26 mouse cellular contexts compared by ENCODE assay signal in the genomic region with DNA sequence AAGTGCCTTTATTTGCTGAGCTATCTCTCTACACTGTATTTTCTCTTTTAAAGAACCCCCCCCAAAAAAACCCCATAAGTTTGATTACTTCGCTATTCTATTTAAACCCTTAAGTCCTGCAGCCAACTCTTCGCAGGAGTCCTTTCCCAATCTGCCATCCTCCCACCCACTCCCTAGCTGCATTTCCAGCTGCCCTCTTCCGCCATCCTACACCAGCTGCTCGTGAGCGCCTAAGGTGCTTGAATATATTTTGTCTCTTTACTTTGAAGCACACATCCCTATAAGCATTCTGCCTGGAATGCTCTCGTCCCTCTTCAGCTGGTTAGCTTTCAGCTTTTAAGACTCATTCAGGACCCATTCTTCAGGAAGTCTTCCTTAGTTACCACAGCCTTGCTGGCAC. TPM values are rescaled to one million over a fixed set of nuclear protein-coding genes. Genes with fewer than 3 reads are reported as not detected.
DNase-seq lines count a peak whose midpoint lies in the region.
"Had no signal": no experiment of that assay in that cellular context is flagged by ENCODE, and none has a peak within 500 bp of the region (broad histone marks: within the 10 kb centered on the region; RNA-seq: fewer than 3 reads in every experiment).

No protein-coding gene starts in this region.

- DNase-seq in layer of hippocampus, adult 11-12 months (ENCODE audit: low spot score), result peak; percentile 30
- no peak for DNase-seq in layer of hippocampus, postnatal 10 days (ENCODE audit: low spot score in 2 of 2)
- peak; percentile 66 for DNase-seq in right cerebral cortex, adult 18-20 months
- no peak for DNase-seq in right cerebral cortex, postnatal 4 days
- DNase-seq in right cerebral cortex, postnatal 14 days, result peak; percentile 25
- no peak for DNase-seq in heart, postnatal 14 days
- DNase-seq in urinary bladder, postnatal 10 days (ENCODE audit: low spot score), result no peak
- DNase-seq: adrenal gland, postnatal 14 days; cerebellum, adult 11-12 months; cerebellum, adult 9-11 months; embryo, embryonic 11 days; gastrocnemius, postnatal 10 days; heart, postnatal 10 days; kidney, adult 18-20 months; kidney, postnatal 25 days; liver, postnatal 0 days; lung, postnatal 4 days; spleen, adult 18-20 months; thymus, adult 2 months; thymus, postnatal 36 days had no signal

- intact Hi-C loops in heart, postnatal 14 days (cut with DNase I), result no loop called here

RNA-seq across cellular contexts. Expression of a gene that starts 27.2 kb away (rescaled TPM):
- 100 to 1,000 TPM; 154 to 161 TPM for total RNA-seq in layer of hippocampus, postnatal 10 days (2021)
- 100 to 1,000 TPM; 149 to 155 TPM for total RNA-seq in heart, postnatal 14 days (2021)

RNA-seq across cellular contexts. Expression of a gene that starts 27.9 kb away (rescaled TPM):
- total RNA-seq in layer of hippocampus, postnatal 10 days (2021), result 10 to 100 TPM; 22.3 to 23.0 TPM
- 10 to 100 TPM; 11.8 to 12.5 TPM for total RNA-seq in heart, postnatal 14 days (2021)

RNA-seq across cellular contexts. Expression of a gene that starts 54.3 kb away (rescaled TPM):
- not detected for total RNA-seq in layer of hippocampus, postnatal 10 days (2021)
- not detected for total RNA-seq in heart, postnatal 14 days (2021)
- total RNA-seq: adrenal gland, postnatal 14 days; gastrocnemius, postnatal 10 days; heart, adult 8-10 months; heart, postnatal 10 days; layer of hippocampus, adult 8-10 months; left cerebral cortex, postnatal 10 days; megakaryocyte-erythroid progenitor cell, adult 5-6 weeks; MEL; monocyte, adult 5-6 weeks had no signal

RNA-seq across cellular contexts. Expression of a gene that starts 58.0 kb away (rescaled TPM):
- total RNA-seq in layer of hippocampus, postnatal 10 days (2021), result not detected
- total RNA-seq in heart, postnatal 14 days (2021), result under 1 TPM in 1 of 2 experiments, not detected in 1; 0.33 TPM
- total RNA-seq: adrenal gland, postnatal 14 days; gastrocnemius, postnatal 10 days; heart, adult 8-10 months; heart, postnatal 10 days; left cerebral cortex, postnatal 10 days; megakaryocyte-erythroid progenitor cell, adult 5-6 weeks; monocyte, adult 5-6 weeks had no signal

Comparison
In these comparisons a context has a peak if more than half of its experiments do, and no peak if none do; other contexts are left out.
1. DNase-seq: peak in layer of hippocampus, adult 11-12 months (single experiment), right cerebral cortex, adult 18-20 months (single experiment) and right cerebral cortex, postnatal 14 days (single experiment); none in layer of hippocampus, postnatal 10 days (0 of 2), right cerebral cortex, postnatal 4 days (single experiment), heart, postnatal 14 days (0 of 2) and urinary bladder, postnatal 10 days (single experiment).